Mouse (Mus musculus) adrenal gland, adult 18-20 months (tissue): ENCODE measurements around the gene Dlg4. TPM values are rescaled to one million over a fixed set of nuclear protein-coding genes. Genes with fewer than 3 reads are reported as not detected.
"Not testable (repeated sequence)": the region's sequence is repeated elsewhere in the genome, so short reads cannot be mapped to it uniquely, and the experiment has no call there.

Experiments used
- DNase-seq, 2 experiments: peaks; one replicate each; pipeline ENCODE4 v3.0.0; 2021 to 2022; ENCODE audit warnings: low spot score in 2 of 2
- total RNA-seq, 2 experiments: library from RNA; stranded (reverse); gene quantifications; 1 replicate in 1 of 2; 2 replicates in 1 of 2; pipeline ENCODE4 v1.2.3; 2021

Dlg4 gene
- total RNA-seq, 2 experiments from 2014 or later: 24.6 to 33.0 TPM

DNA sequence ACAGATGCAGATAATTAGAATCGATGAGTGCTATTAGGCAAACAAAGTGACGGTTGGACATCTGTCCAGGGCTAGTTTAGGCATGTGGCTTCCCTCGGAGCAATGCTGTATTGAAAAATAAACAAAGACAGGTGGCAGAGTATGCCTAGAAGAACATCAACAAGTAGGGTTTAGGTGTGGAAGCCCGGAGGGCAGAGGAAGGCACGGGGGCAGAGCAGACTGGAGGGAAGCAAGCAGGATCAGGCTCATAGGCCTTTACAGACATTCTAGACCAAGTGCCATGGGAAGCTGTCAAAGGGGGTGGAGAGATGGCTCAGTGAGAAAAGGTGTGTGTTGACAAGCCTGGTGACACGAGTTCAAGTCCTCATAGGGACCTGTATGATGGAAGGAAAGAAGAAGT is 32.6 kb downstream of the Dlg4 start:
- no peak for DNase-seq

- DNase-seq: no peak
These were observed 33.1 kb downstream of the Dlg4 start for GRCm38 (mm10) chr11:70049816-70050215.

- DNase-seq: no peak
These were observed 36.4 kb downstream of the Dlg4 start for GRCm38 (mm10) chr11:70053156-70053555.

GRCm38 (mm10) chr11:70053898-70054570 is 37.3 kb downstream of the Dlg4 start, which contains the start of gene Asgr1:
Asgr1 (plus strand) TSS chr11:70054085.
- DNase-seq: no peak

GRCm38 (mm10) chr11:70055618-70056214 is 39.0 kb downstream of the Dlg4 start:
- DNase-seq: peak; percentile 78 to 83

DNA sequence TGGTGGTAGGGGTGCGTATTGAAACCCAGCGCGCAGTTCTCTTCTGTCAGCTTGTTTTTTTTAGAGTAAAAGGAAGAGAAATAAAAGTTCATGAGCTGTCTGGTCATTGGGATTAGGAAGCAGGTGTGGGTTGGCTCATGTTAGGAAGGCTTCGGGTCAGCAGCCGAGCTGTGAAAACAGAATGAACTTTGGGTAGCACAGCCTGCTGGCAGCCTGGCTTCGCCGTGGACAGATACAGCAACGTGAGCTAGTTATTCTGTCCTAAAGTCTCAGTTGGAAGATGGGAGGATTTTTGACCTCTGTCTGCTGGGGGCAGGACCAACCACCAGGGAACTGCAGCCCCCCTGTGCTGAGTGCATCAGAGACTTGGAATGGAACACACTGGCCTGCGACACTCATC is 41.1 kb downstream of the Dlg4 start:
- no peak for DNase-seq

DNA sequence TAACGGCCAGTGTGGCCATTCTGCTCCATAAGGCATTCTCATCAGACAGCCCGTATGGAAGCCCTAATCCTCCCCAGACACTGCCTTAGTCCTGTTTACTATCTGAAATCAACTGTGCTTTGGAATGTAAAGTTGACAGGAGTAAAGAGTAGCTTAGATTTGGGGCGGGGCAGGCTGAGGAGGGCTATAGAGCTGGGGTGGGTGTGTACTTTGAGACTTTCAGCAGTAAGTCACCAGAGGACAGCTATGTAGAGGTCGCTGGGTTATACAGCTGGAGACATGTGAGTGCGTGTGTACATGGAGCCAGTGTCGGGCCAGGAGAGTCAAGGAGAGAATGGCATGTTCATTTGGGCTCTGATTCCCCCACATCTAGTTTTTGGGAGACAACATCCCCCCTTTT is 43.2 kb downstream of the Dlg4 start:
- no peak for DNase-seq

- DNase-seq: no peak
These were observed 46.3 kb downstream of the Dlg4 start for GRCm38 (mm10) chr11:70063053-70063452.

GRCm38 (mm10) chr11:70066701-70067100 is 50.0 kb downstream of the Dlg4 start:
- DNase-seq: peak in 1 of 2 experiments; percentile 42

GRCm38 (mm10) chr11:70068245-70068644 is 51.5 kb downstream of the Dlg4 start:
- DNase-seq: no peak

DNA sequence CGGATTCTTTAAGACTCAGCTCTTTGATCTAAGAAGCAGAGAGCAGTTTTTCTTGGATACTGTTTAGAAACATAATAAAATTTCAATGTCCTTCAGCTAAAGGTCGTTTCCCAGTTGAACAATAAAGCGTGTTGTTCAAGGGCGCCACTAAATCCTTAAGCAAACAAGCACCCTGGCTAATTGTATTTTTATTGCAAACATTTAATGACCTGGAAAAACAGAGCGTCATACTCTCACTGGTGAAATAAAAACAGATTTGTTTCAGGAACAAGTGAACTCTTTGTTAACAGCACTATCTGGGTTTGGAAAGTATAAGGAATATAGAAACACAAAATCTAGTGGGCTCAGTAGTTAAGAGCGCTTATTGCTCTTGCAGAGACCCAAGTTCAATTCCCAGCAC is 53.3 kb downstream of the Dlg4 start:
- no peak for DNase-seq

GRCm38 (mm10) chr11:70070603-70071002 is 53.9 kb downstream of the Dlg4 start:
- DNase-seq: not testable (repeated sequence)

GRCm38 (mm10) chr11:70074379-70075071 is 57.8 kb downstream of the Dlg4 start:
- DNase-seq: peak; percentile 82 to 85

- DNase-seq: no peak
These were observed 58.8 kb downstream of the Dlg4 start for GRCm38 (mm10) chr11:70075581-70075980.

GRCm38 (mm10) chr11:70077441-70077840 is 60.7 kb downstream of the Dlg4 start:
- peak in 1 of 2 experiments; percentile 46 for DNase-seq

GRCm38 (mm10) chr11:70079175-70079574 is 62.4 kb downstream of the Dlg4 start:
- DNase-seq: no peak

DNA sequence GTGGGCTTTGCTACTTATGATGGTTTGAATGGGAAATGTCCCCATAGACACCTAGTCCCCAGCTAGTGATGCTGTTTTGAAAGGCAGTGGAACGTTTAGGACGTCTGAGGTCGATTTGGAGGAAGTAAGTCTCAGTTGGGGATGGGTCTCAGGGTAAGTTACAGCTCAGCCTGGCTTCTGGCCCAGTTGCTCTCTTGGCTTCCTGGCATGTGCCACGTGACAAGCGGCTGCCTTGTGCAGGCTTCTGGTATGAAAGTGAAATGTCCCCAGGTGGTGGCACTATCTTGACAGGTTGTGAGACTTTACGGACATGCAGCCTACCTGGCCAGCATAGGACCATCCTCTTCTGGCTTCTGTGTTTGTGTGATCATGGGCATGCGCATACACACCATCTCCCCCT is 63.2 kb downstream of the Dlg4 start:
- no peak for DNase-seq

DNA sequence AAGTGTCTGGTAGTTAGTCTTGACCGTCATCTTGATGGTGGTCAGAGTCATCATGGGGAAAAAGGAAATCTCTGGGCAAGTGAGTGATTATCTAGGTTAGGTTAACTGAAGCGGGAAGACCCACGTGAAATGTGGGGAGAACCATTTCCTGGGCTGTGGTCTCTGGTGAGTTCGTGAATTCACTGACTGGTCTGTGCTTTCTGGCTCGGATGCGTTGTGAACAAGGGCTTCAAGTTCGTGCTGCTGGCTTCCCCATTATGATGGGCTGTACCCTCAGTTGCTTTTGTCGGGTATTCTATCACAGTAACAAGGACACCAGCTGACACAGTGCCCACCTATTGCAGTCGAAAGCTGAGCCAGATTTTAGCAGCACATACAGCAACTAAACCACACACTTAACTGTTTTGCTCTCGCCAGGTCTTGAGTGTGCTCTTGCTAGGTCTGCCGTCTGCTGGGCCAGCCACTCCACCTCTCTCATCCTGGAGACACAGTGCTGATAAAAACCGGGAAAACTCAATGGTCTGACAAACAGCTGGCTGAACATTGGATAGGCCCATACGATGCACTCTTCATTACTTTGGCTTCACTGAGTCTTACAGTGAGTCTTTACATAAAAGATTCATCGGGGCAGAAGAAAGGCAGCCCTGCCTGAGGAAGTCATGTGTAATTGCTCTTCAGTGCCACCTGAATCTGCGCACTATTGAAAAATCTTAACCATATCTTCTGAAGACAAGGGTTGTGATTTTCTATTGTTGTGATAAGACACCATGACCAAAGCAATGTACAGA is 64.3 kb downstream of the Dlg4 start:
- DNase-seq: no peak

DNA sequence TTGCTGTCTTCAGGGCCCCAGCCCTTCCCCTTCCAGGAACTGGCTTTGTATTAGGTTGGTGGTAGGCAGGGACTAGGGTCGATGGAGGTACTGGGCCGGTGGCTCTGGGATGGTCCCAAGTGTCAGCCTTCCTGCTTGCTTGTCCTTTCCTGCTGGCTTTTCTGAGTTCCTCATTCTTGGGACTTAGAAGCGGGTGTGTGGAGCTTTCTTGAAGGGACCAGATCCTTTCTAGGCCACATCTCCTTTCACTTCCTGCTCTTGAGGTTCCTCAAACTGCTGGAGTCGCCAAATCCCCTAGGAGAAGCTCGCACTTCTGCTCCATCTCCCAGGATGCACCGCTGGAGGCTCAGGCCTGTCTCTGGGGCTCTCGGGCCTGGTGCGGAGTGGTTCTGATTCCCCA is 67.8 kb downstream of the Dlg4 start:
- DNase-seq: no peak

DNA sequence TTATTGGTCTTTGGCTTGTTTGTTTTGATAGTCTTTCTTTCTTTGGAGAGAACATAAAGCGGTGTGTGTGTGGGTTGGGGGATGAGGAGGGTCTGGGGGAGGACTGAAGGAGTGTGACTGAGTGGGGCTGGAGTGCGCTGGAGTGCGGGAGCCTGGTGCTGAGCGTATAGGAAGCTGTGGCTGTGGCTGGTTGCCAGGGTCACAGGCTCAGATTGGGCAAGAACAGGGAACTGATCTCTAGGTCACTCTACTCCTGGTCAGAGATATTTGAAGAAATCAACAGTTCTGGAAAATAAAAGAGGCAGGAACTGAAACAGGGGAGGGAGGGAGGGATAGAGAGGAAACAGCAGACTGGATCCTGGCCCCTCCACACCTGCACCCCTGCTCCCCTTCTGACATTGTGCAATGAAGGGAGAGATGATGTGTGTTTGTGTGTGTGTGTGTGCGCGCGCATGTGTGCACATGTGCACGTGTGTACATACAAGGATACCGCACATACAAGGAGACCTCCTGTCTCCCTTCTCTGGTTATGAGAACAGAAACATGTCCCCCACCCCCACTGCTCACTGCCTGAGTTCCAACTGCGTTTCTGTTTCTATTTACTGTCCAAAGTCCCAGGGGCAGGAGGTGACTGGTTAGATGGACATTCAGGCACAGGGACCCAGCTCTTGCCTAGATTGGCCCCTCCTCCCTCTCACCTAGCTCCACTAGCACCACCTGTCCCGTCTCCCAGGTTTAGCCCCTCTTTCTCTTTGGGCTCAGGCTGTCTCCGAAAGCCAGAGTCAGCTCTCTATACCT is 75.4 kb downstream of the Dlg4 start, which contains the start of gene Asgr2:
Gene Asgr2, plus strand, starts transcription at position 659 of the 798 bp plus-strand sequence.
- peak; percentile 55 to 56 for DNase-seq
